Mouse (Mus musculus) heart, postnatal 0 days (tissue): ENCODE measurements at regions not wholly inside any gene's neighbourhood (a gene's known extent, or its start where the extent isn't known, plus 50 kb on each side); places are given as distances from the start of the nearest gene placed in this dataset.

ENCODE experiments used
- ATAC-seq: fragments of 200-750 bp; cut with Nextera tagmentation; 2 replicates; pipeline ENCODE4 v1.8.0; 2017; ENCODE audit warnings: low read depth, moderate number of reproducible peaks, moderate library complexity; ENCODE audit not compliant: insufficient read depth
- DNase-seq: peaks from one replicate; pipeline ENCODE4 v3.0.0-alpha.2; 2016; ENCODE audit warnings: low spot score
- H3K27ac ChIP-seq: fragments of 300-500 bp; sonication (generic); 2 replicates; pipeline ENCODE4 v1.5.1; 2014; ENCODE audit warnings: low read depth, mild to moderate bottlenecking
- H3K27me3 ChIP-seq: fragments of 300-500 bp; sonication (generic); 2 replicates; pipeline ENCODE4 v1.6.1; 2014; ENCODE audit warnings: low read length, mixed read lengths; ENCODE audit not compliant: control insufficient read depth, insufficient read depth
- H3K36me3 ChIP-seq: fragments of 300-500 bp; sonication (generic); replicated peaks from 2 replicates; pipeline ENCODE4 v1.6.1; 2014; ENCODE audit warnings: low read length, mixed read lengths; ENCODE audit not compliant: control insufficient read depth, insufficient read depth
- H3K4me1 ChIP-seq: fragments of 300-500 bp; sonication (generic); 2 replicates; pipeline ENCODE4 v1.6.1; 2014; ENCODE audit warnings: antibody characterized with exemption; ENCODE audit not compliant: control insufficient read depth, insufficient read depth
- H3K4me2 ChIP-seq: fragments of 300-500 bp; sonication (generic); 2 replicates; pipeline ENCODE4 v1.6.1; 2014; ENCODE audit warnings: low read depth, mild to moderate bottlenecking, low read length, moderate library complexity
- H3K4me3 ChIP-seq: fragments of 300-500 bp; sonication (generic); 2 replicates; pipeline ENCODE4 v1.5.1; 2014; ENCODE audit warnings: low read depth, low read length
- H3K9ac ChIP-seq: fragments of 300-500 bp; sonication (generic); replicated peaks from 2 replicates; pipeline ENCODE4 v1.6.1; 2014; ENCODE audit warnings: low read depth, low read length, mixed read lengths
- H3K9me3 ChIP-seq: fragments of 300-500 bp; sonication (generic); replicated peaks from 2 replicates; pipeline ENCODE4 v1.6.1; 2016; ENCODE audit warnings: low read length; ENCODE audit not compliant: control insufficient read depth
- CTCF ChIP-seq: IDR thresholded peaks from 2 replicates; pipeline ENCODE4 v1.5.1; 2016; ENCODE audit warnings: antibody characterized with exemption, control low read depth, low read depth
- EP300 ChIP-seq: IDR thresholded peaks from 2 replicates; pipeline ENCODE4 v1.6.1; 2016; ENCODE audit warnings: antibody characterized with exemption, low read depth
- WGBS: fragments of 180-500 bp; shearing (Covaris S2); extraction: QIAGEN DNeasy Blood & Tissue Kit; methylation state at CpG from one replicate; pipeline ENCODE4 v1.1.7; 2014; 5-methylcytosine and 5-hydroxymethylcytosine counted together

DNA sequence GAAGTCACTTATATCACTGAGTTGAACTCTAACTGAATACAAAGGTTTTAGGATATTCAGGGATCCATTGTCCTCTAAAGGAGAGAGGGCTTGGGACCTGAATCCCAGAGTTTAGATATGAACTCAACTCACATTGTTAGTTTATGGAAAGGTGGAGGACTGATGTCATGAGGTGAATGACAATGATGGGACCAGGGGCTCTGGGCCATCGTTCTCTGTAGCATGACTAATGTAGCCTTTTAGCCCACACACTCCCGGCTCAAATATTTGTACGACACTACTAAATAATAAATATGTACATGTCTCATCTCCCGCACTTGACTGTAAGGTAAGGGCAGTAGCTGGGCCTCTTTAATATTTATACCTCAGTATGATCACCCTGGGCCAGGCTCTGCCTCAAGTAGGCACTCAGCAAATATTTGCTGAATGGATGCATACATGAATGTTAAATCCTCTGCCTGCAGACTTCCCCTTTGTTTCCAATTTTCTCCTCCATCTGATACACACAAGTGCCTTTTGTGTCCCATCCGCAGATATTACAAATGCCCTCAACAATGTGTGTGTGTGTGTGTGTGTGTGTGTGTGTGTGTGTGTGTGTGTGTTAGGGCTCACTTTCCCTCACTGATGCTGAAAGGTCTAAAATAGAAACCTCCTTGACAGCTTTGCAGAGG lies 59.2 kb upstream of the 4933402D24Rik start:
- no peak for ATAC-seq

DNA sequence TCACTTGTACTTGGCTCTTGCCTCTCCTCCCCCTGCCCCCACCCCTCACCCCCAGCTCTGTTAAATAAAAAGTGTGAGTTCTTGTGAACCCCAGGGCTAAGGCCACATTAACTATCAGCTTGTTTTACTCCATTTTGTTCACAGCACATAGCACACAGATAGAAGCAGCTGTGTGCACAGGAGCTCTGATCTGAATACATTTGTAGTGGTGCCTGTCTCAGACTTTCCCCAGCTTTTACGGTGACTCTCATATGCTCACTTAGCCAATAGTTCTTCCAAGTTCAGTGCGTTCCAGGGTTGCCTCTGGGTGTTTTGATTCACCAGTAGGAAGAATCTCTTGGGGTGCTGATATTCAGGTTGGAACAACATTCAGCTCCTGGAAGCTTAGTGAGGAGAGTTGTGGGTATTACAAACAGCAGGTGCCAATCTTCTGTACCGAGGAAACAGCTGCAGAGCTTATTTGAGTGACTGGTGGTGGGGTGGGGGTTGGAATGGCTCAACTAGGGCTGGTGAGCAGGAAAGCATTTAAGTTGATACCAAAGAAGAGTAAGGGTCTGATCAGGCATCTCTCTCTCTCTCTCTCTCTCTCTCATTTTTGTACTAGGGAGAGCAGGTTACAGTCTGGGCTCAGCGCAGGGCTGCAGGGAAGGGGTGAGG lies 51.7 kb upstream of the 4933402D24Rik start:
- no peak overlapping the region for H3K27ac ChIP-seq
- no peak overlapping the region for H3K9ac ChIP-seq
- no peaks in the 10 kb centered on the region for H3K27me3 ChIP-seq
- WGBS = 68% methylated on average over 4 of the region's 4 CpGs
- ATAC-seq = no peak
- H3K4me2 ChIP-seq = no peak overlapping the region
- H3K4me1 ChIP-seq = 0 out of 2 replicates have a peak, but pooled peaks cover 6% of the 10 kb centered on the region
- H3K9me3 ChIP-seq = no peaks in the 10 kb centered on the region
- no peaks in the 10 kb centered on the region for H3K36me3 ChIP-seq
- no peak overlapping the region for H3K4me3 ChIP-seq
- no peak for DNase-seq
- TF ChIP-seq EP300 (no peak), CTCF (no peak)

More for the DNA sequence above, 59.2 kb upstream of the 4933402D24Rik start:
- Histone ChIP-seq H3K36me3 (no peaks in the 10 kb centered on the region), H3K4me3 (no peak overlapping the region), H3K4me2 (no peak overlapping the region), H3K4me1 (no peaks in the 10 kb centered on the region), H3K9ac (no peak overlapping the region), H3K27ac (no peak overlapping the region), H3K27me3 (no peaks in the 10 kb centered on the region), H3K9me3 (no peaks in the 10 kb centered on the region)
- 75% methylated on average over 5 of the region's 5 CpGs for WGBS
- no peak for TF ChIP-seq CTCF
- no peak for TF ChIP-seq EP300
- no peak for DNase-seq

DNA sequence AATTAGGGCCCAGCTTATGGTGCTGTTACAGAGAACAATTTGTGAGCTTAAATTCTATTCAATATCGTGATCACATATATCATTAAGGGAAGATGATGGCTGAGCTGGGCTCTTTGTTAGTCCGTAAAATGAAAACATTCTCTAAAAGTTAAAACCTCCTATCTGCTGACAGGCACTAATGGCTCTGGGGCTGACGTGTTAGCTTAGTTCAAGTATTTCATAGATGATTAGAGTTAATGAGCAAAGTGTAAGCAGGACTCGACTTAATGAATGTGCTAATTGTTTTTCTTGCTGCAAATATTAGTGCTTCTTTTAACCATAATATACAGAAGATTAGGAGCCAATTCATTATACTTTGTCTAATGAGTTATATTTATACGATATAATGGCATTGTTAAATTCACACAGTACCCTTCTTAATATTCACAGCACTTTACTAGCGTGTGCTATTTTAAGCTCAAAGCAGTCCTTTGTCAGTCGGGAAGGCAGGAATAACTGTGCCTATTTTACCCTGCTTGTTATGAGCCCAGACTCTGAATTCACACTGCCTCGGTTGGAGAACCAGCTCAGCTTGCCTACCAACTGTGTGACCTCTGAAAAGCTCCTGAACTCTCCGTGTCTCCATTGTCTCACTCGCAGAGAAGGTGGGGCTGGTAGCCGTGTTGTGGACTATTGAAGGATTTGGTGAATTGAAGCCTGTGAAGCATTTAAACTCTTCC lies 50.6 kb upstream of the 4933402D24Rik start:
- H3K4me3 ChIP-seq = no peak overlapping the region
- peak; percentile 53; the same call in 1 of the 2 replicates for ATAC-seq
- H3K27ac ChIP-seq = peak overlapping the region; percentile 62
- H3K4me2 ChIP-seq = no peak overlapping the region
- no peak for TF ChIP-seq EP300
- no peaks in the 10 kb centered on the region for H3K27me3 ChIP-seq
- WGBS = 32% methylated on average over 11 of the region's 11 CpGs
- no peak overlapping the region for H3K9ac ChIP-seq
- H3K4me1 ChIP-seq = 0 out of 2 replicates have a peak, but pooled peaks cover 6% of the 10 kb centered on the region
- DNase-seq = peak; percentile 29
- H3K36me3 ChIP-seq = no peaks in the 10 kb centered on the region
- no peaks in the 10 kb centered on the region for H3K9me3 ChIP-seq
